Mouse (Mus musculus) heart, postnatal 0 days (tissue): ENCODE data around the gene Kbtbd3.

ENCODE experiments used
- CTCF ChIP-seq: IDR thresholded peaks from 2 replicates; pipeline ENCODE4 v1.5.1; 2016; ENCODE audit warnings: antibody characterized with exemption, control low read depth, low read depth
- EP300 ChIP-seq: IDR thresholded peaks from 2 replicates; pipeline ENCODE4 v1.6.1; 2016; ENCODE audit warnings: antibody characterized with exemption, low read depth

GRCm38 (mm10) chr9:4259841-4260745, 49.5 kb upstream of the Kbtbd3 start:
- no peak for TF ChIP-seq CTCF
- TF ChIP-seq EP300: no peak
